Mouse (Mus musculus): ENCODE measurements around the gene Nmnat1. TPM values are rescaled to one million over a fixed set of nuclear protein-coding genes. Genes with fewer than 3 reads are reported as not detected.
A peak's percentile ranks its signal among the peaks of the same experiment; 100 is the strongest.
"Not testable (repeated sequence)": the region's sequence is repeated elsewhere in the genome, so short reads cannot be mapped to it uniquely, and the experiment has no call there.

Gene Nmnat1
- total RNA-seq, 2 experiments from 2014 or later, result 16.4 to 17.8 TPM

- DNase-seq, result peak; percentile 93 to 94
Observed at GRCm38 (mm10) chr4:149444964-149445701, 39.9 kb downstream of the Nmnat1 start.

GRCm38 (mm10) chr4:149444465-149444864, 40.5 kb downstream of the Nmnat1 start:
- no peak for DNase-seq

DNA sequence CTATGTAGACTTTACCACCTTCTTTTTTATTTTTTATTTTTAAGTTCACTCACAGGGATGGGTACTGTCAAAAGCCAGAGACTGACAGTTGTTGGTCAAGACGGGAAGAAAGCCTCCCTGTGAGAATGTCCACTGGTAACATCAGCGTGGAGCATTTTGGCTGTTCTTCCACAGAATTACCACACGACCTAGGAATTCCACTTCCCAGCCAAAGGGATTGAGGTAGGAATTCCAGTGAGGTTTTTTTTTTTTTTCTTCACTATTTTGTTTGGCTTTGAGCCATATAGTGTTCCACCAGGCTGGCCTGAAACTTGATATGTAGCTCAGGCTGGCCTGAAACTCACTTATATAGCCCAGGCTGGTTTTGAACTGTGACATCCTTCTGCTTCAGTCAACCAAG, 42.6 kb downstream of the Nmnat1 start:
- DNase-seq, result no peak

GRCm38 (mm10) chr4:149440576-149440975, 44.4 kb downstream of the Nmnat1 start:
- no peak for DNase-seq

- not testable (repeated sequence) for DNase-seq
Observed at GRCm38 (mm10) chr4:149431887-149432286, 53.1 kb downstream of the Nmnat1 start.

- DNase-seq, result no peak
Observed at GRCm38 (mm10) chr4:149429592-149429991, 55.4 kb downstream of the Nmnat1 start.

- DNase-seq, result peak; percentile 95 to 99
Observed at GRCm38 (mm10) chr4:149426325-149427199, 58.4 kb downstream of the Nmnat1 start, which contains the start of gene Ube4b. Gene Ube4b, minus strand, starts transcription at chr4:149426749.

GRCm38 (mm10) chr4:149425801-149426292, 59.2 kb downstream of the Nmnat1 start:
- DNase-seq, result peak; percentile 33 to 61

GRCm38 (mm10) chr4:149424755-149425154, 60.2 kb downstream of the Nmnat1 start:
- peak; percentile 17 to 41 for DNase-seq

DNA sequence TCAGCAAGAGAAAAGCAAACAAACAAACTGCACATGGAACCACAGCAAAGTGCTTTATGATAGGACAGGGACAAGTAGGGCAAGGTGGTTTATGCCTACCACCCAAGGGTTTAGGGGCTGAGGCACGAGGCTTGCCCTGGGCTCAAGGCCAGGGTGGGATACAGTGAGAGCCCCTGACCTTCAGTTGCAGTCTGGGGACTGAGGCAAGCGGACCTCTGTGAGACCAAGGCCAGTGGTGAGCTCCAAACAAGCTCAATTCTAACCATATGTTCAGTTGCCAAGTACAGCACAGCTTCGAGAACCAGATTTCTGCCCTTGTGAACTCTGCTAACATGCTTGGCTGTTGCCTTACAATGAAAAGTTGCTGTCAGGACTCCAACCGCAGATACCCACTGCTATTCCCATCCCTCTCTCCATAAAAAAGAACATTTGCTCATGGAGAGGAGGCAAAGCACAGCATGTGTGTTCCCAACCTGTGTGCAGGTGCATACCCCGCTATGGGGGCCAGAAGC, 67.1 kb downstream of the Nmnat1 start:
- DNase-seq, result no peak

Other genes starting within 250 kb of the Nmnat1 start
- gene Kif1b, start 177.5 kb downstream of the Nmnat1 start, total RNA-seq (2021), result 100 to 1,000 TPM; 129 to 168 TPM
- gene Ube4b, start 58.5 kb downstream of the Nmnat1 start, total RNA-seq (2021), result 10 to 100 TPM; 65.8 to 85.7 TPM
- 10 to 100 TPM; 16.5 to 67.6 TPM for gene Rbp7, start 30.2 kb downstream of the Nmnat1 start, total RNA-seq (2021)
- gene Tmem274, start 7.8 kb downstream of the Nmnat1 start, total RNA-seq (2021), result not detected
- 10 to 100 TPM; 28.5 to 29.3 TPM for gene Lzic, start within 50 bp of the Nmnat1 start, total RNA-seq (2021)
- gene Ctnnbip1, start 33.0 kb upstream of the Nmnat1 start, total RNA-seq (2021), result 10 to 100 TPM; 21.0 to 39.0 TPM
- gene Clstn1, start 101.3 kb upstream of the Nmnat1 start, total RNA-seq (2021), result 10 to 100 TPM; 92.4 to 97.7 TPM
- gene Pik3cd, start 217.4 kb upstream of the Nmnat1 start, total RNA-seq (2021), result 1 to 10 TPM; 2.7 to 3.8 TPM

Measured in adrenal gland, postnatal 36 days (tissue).